ENCODE assay signal across 26 mouse cellular contexts in the genomic region with DNA sequence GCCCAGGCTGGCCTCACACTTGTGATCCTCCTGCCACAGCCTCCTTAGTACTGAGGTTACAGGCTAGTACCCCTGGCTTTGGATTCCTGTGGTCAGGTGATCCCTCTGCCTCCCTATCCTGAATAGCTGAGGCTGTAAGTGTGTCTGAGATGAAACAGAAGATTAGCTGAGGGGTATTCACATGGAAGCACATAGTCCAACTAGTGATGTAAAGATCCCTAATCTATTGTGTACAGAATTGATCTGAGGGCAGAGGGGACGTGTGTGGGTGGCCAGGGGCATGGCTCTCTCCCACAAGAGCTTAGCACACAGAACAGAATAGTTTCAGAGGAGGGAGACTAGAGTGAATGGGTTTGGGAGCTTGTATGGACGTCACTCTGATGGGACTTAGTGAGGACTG.
"Had no signal": no experiment of that assay in that cellular context is flagged by ENCODE, and none has a peak within 500 bp of the region (broad histone marks: within the 10 kb centered on the region; RNA-seq: fewer than 3 reads in every experiment).

No protein-coding gene starts in this region.

- H3K9ac ChIP-seq: heart, embryonic 12.5 days; hindbrain, embryonic 12.5 days; hindbrain, embryonic 14.5 days; intestine, embryonic 15.5 days; kidney, embryonic 15.5 days; limb, embryonic 12.5 days had no signal

- ATAC-seq: forebrain, embryonic 16.5 days; hindbrain, embryonic 16.5 days; inflammation-experienced regulatory T-cells, adult 6 months; intestine, embryonic 15.5 days; intestine, postnatal 0 days had no signal

- H3K27me3 ChIP-seq: heart, embryonic 12.5 days; intestine, embryonic 15.5 days had no signal

- H3K4me1 ChIP-seq: heart, embryonic 10.5 days; hindbrain, embryonic 10.5 days; hindbrain, embryonic 12.5 days; intestine, embryonic 15.5 days; limb, embryonic 10.5 days had no signal

- H3K9me3 ChIP-seq: heart, embryonic 10.5 days; heart, embryonic 12.5 days; hindbrain, embryonic 10.5 days; hindbrain, embryonic 12.5 days; intestine, embryonic 15.5 days; kidney, embryonic 15.5 days; limb, embryonic 10.5 days; limb, embryonic 12.5 days had no signal

- H3K36me3 ChIP-seq: heart, embryonic 10.5 days; heart, embryonic 12.5 days; hindbrain, embryonic 10.5 days; hindbrain, embryonic 12.5 days; intestine, embryonic 15.5 days; kidney, embryonic 15.5 days had no signal

- DNase-seq: gastrocnemius, adult 2 months; gastrocnemius, postnatal 10 days; gastrocnemius, postnatal 25 days; heart, adult 18-20 months; heart, postnatal 10 days; heart, postnatal 4 days; kidney, adult 2 months; kidney, adult 9 months; kidney, postnatal 14 days; kidney, postnatal 36 days; layer of hippocampus, adult 9-11 months had no signal

- H3K27ac ChIP-seq: gastrocnemius, adult 2 months; heart, embryonic 10.5 days; hindbrain, embryonic 10.5 days; hindbrain, embryonic 12.5 days; hindbrain, embryonic 14.5 days; intestine, embryonic 15.5 days; kidney, embryonic 15.5 days; kidney, postnatal 0 days; left cerebral cortex, adult 2 months; limb, embryonic 10.5 days; limb, embryonic 12.5 days had no signal

- H3K4me3 ChIP-seq: gastrocnemius, adult 2 months; heart, embryonic 10.5 days; heart, embryonic 12.5 days; hindbrain, embryonic 10.5 days; hindbrain, embryonic 12.5 days; intestine, embryonic 15.5 days; kidney, embryonic 15.5 days; left cerebral cortex, adult 2 months; limb, embryonic 10.5 days; limb, embryonic 12.5 days had no signal

- H3K4me2 ChIP-seq: heart, embryonic 12.5 days; hindbrain, embryonic 12.5 days; hindbrain, embryonic 14.5 days; intestine, embryonic 15.5 days; kidney, embryonic 15.5 days; limb, embryonic 12.5 days had no signal
